Mouse (Mus musculus) forebrain, embryonic 16.5 days (tissue): ENCODE measurements at regions not wholly inside any gene's neighbourhood (a gene's known extent, or its start where the extent isn't known, plus 50 kb on each side); places are given as distances from the start of the nearest gene placed in this dataset.

Experiments
- ATAC-seq: fragments of 200-750 bp; cut with Nextera tagmentation; 2 replicates; pipeline ENCODE4 v1.8.0; 2017; ENCODE audit warnings: mild to moderate bottlenecking, moderate library complexity
- H3K27ac ChIP-seq: fragments of 300-500 bp; sonication (generic); 2 replicates; pipeline ENCODE4 v1.5.1; 2014; ENCODE audit warnings: low read length, control low read depth
- H3K27me3 ChIP-seq: fragments of 300-500 bp; sonication (generic); replicated peaks from 2 replicates; pipeline ENCODE4 v1.6.1; 2014; ENCODE audit warnings: low read length; ENCODE audit not compliant: control insufficient read depth, insufficient read depth
- H3K36me3 ChIP-seq: fragments of 300-500 bp; sonication (generic); 2 replicates; pipeline ENCODE4 v1.6.1; 2014; ENCODE audit not compliant: control insufficient read depth, insufficient read depth
- H3K4me1 ChIP-seq: fragments of 300-500 bp; sonication (generic); replicated peaks from 2 replicates; pipeline ENCODE4 v1.6.1; 2014; ENCODE audit warnings: low read length; ENCODE audit not compliant: control insufficient read depth, insufficient read depth
- H3K4me2 ChIP-seq: fragments of 300-500 bp; sonication (generic); 2 replicates; pipeline ENCODE4 v1.6.1; 2014; ENCODE audit warnings: mild to moderate bottlenecking, low read length, control low read depth
- H3K4me3 ChIP-seq: fragments of 300-500 bp; sonication (generic); replicated peaks from 2 replicates; pipeline ENCODE4 v1.5.1; 2014; ENCODE audit warnings: mild to moderate bottlenecking, low read length, control low read depth
- H3K9ac ChIP-seq: fragments of 300-500 bp; sonication (generic); replicated peaks from 2 replicates; pipeline ENCODE4 v1.6.1; 2014; ENCODE audit warnings: low read depth, low read length, control low read depth
- H3K9me3 ChIP-seq: fragments of 300-500 bp; sonication (generic); 2 replicates; pipeline ENCODE4 v1.6.1; 2016; ENCODE audit warnings: low read length; ENCODE audit not compliant: control insufficient read depth
- WGBS: fragments of 180-500 bp; shearing (Covaris S2); extraction: QIAGEN DNeasy Blood & Tissue Kit; methylation state at CpG from one replicate; pipeline ENCODE4 v1.1.7; 2014; 5-methylcytosine and 5-hydroxymethylcytosine counted together

- no peaks in the 10 kb centered on the region for H3K36me3 ChIP-seq
- H3K4me2 ChIP-seq: no peak overlapping the region
- H3K4me3 ChIP-seq: no peak overlapping the region
- WGBS: 68% methylated on average over 4 of the region's 4 CpGs
- no peaks in the 10 kb centered on the region for H3K4me1 ChIP-seq
- no peak overlapping the region for H3K9ac ChIP-seq
- no peaks in the 10 kb centered on the region for H3K9me3 ChIP-seq
- no peak for ATAC-seq
- H3K27me3 ChIP-seq: no peaks in the 10 kb centered on the region
- H3K27ac ChIP-seq: no peak overlapping the region
These were observed 251.1 kb upstream of the Sel1l start for GRCm38 (mm10) chr12:92100080-92100479.

GRCm38 (mm10) chr12:92092794-92093365 lies 243.9 kb upstream of the Sel1l start:
- H3K4me3 ChIP-seq: no peak overlapping the region
- no peaks in the 10 kb centered on the region for H3K27me3 ChIP-seq
- H3K36me3 ChIP-seq: no peaks in the 10 kb centered on the region
- no peaks in the 10 kb centered on the region for H3K9me3 ChIP-seq
- H3K9ac ChIP-seq: no peak overlapping the region
- no peaks in the 10 kb centered on the region for H3K4me1 ChIP-seq
- no peak overlapping the region for H3K4me2 ChIP-seq
- no peak for ATAC-seq
- H3K27ac ChIP-seq: no peak overlapping the region
- 84% methylated on average over 10 of the region's 10 CpGs for WGBS

- Histone ChIP-seq H3K27me3 (no peaks in the 10 kb centered on the region), H3K4me2 (no peak overlapping the region), H3K9ac (no peak overlapping the region), H3K9me3 (no peaks in the 10 kb centered on the region), H3K36me3 (no peaks in the 10 kb centered on the region), H3K4me1 (peaks cover 4% of the 10 kb centered on the region; the same call in 1 of the 2 replicates), H3K27ac (no peak overlapping the region), H3K4me3 (no peak overlapping the region)
- 66% methylated on average over 10 of the region's 10 CpGs for WGBS
- no peak; the same call in 1 of the 2 replicates for ATAC-seq
These were observed 224.3 kb upstream of the Sel1l start for GRCm38 (mm10) chr12:92073209-92073608.

- Histone ChIP-seq H3K36me3 (no peaks in the 10 kb centered on the region), H3K9ac (no peak overlapping the region), H3K4me2 (no peak overlapping the region), H3K4me3 (no peak overlapping the region), H3K27me3 (no peaks in the 10 kb centered on the region), H3K9me3 (no peaks in the 10 kb centered on the region), H3K4me1 (no peaks in the 10 kb centered on the region), H3K27ac (no peak overlapping the region)
- no peak for ATAC-seq
- WGBS: 91% methylated on average over 4 of the region's 4 CpGs
These were observed 213.8 kb upstream of the Sel1l start for GRCm38 (mm10) chr12:92062731-92063130.

GRCm38 (mm10) chr12:92040481-92040880 lies 191.5 kb upstream of the Sel1l start:
- Histone ChIP-seq H3K4me3 (no peak overlapping the region), H3K9ac (no peak overlapping the region), H3K27me3 (no peaks in the 10 kb centered on the region), H3K36me3 (no peaks in the 10 kb centered on the region), H3K27ac (no peak overlapping the region), H3K4me2 (no peak overlapping the region), H3K9me3 (peaks cover 4% of the 10 kb centered on the region; the same call in 1 of the 2 replicates), H3K4me1 (no peaks in the 10 kb centered on the region)
- ATAC-seq: no peak
- 79% methylated on average over 1 of the region's 1 CpGs for WGBS

- no peak for ATAC-seq
These were observed 180.2 kb upstream of the Sel1l start for GRCm38 (mm10) chr12:92029192-92029591.

GRCm38 (mm10) chr12:92028354-92028753 lies 179.4 kb upstream of the Sel1l start:
- H3K27ac ChIP-seq: no peak overlapping the region
- H3K4me2 ChIP-seq: no peak overlapping the region
- H3K9ac ChIP-seq: no peak overlapping the region
- no peaks in the 10 kb centered on the region for H3K27me3 ChIP-seq
- no peak overlapping the region for H3K4me3 ChIP-seq
- ATAC-seq: no peak
- H3K36me3 ChIP-seq: no peaks in the 10 kb centered on the region
- H3K4me1 ChIP-seq: no peaks in the 10 kb centered on the region
- no peaks in the 10 kb centered on the region for H3K9me3 ChIP-seq
- WGBS: 93% methylated on average over 7 of the region's 7 CpGs

More at GRCm38 (mm10) chr12:92029192-92029591, 180.2 kb upstream of the Sel1l start:
- 70% methylated on average over 2 of the region's 2 CpGs for WGBS
- no peak overlapping the region for H3K27ac ChIP-seq
- H3K4me3 ChIP-seq: no peak overlapping the region
- no peaks in the 10 kb centered on the region for H3K4me1 ChIP-seq
- H3K9me3 ChIP-seq: no peaks in the 10 kb centered on the region
- H3K4me2 ChIP-seq: no peak overlapping the region
- H3K27me3 ChIP-seq: no peaks in the 10 kb centered on the region
- H3K9ac ChIP-seq: no peak overlapping the region
- H3K36me3 ChIP-seq: no peaks in the 10 kb centered on the region

GRCm38 (mm10) chr12:92024461-92025218 lies 175.7 kb upstream of the Sel1l start:
- Histone ChIP-seq H3K4me1 (no peaks in the 10 kb centered on the region), H3K4me3 (no peak overlapping the region), H3K27me3 (no peaks in the 10 kb centered on the region), H3K4me2 (no peak overlapping the region), H3K36me3 (no peaks in the 10 kb centered on the region), H3K9me3 (no peaks in the 10 kb centered on the region), H3K9ac (no peak overlapping the region), H3K27ac (no peak overlapping the region)
- 56% methylated on average over 4 of the region's 4 CpGs for WGBS
- ATAC-seq: no peak

- H3K27ac ChIP-seq: no peak overlapping the region
- H3K4me2 ChIP-seq: no peak overlapping the region
- H3K36me3 ChIP-seq: no peaks in the 10 kb centered on the region
- H3K9ac ChIP-seq: no peak overlapping the region
- H3K27me3 ChIP-seq: no peaks in the 10 kb centered on the region
- ATAC-seq: peak; percentile 69
- H3K4me1 ChIP-seq: no peaks in the 10 kb centered on the region
- no peak overlapping the region for H3K4me3 ChIP-seq
- H3K9me3 ChIP-seq: no peaks in the 10 kb centered on the region
- 40% methylated on average over 6 of the region's 6 CpGs for WGBS
These were observed 170.8 kb upstream of the Sel1l start for GRCm38 (mm10) chr12:92019593-92020224.
